Mouse (Mus musculus) spleen, adult 2 months (tissue): Measurements from ENCODE around the gene Olfr71.

ENCODE experiments used
- CTCF ChIP-seq: fragments of 200-500 bp; IDR thresholded peaks from 2 replicates; pipeline ENCODE4 v1.5.1; 2011; ENCODE audit warnings: mild to moderate bottlenecking, inconsistent platforms; ENCODE audit not compliant: insufficient read depth, insufficient read length, insufficient replicate concordance; ENCODE audit errors: extremely low read depth
- POLR2A ChIP-seq: fragments of 200-500 bp; IDR thresholded peaks from 2 replicates; pipeline ENCODE4 v1.6.1; 2011; ENCODE audit warnings: low read depth, low read length, inconsistent platforms

GRCm38 (mm10) chr4:43727718-43728575 is 17.9 kb upstream of the Olfr71 start:
- no peak for TF ChIP-seq CTCF
- TF ChIP-seq POLR2A, result no peak
